Mouse (Mus musculus): ENCODE data around the gene Zxdc. TPM values are rescaled to one million over a fixed set of nuclear protein-coding genes. Genes with fewer than 3 reads are reported as not detected.
A peak's percentile ranks its signal among the peaks of the same experiment; 100 is the strongest.

The Zxdc gene
- total and polyA plus RNA-seq, 3 experiments = 8.6 to 10.7 TPM; not detected in 1

DNA sequence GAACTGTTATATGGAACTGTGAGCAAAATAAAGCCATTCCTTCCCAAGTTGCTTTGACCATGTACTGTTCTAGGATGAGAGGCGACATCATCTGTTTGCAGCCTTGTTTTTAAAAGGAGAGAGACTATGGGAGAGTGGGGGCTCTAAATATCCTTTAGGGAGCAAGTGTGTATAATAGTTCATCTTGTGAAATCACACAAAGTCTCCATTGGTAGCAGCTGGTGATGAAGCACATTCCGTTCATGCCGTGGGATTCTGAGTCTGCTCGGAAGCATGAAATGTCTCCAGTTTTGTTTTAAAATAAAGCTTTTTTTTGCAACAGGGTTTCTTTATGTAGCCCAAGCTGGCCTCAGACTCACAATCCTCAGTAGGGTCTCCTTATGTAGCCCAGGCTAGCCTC lies 56.7 kb downstream of the Zxdc start:
- no peak overlapping the region for H3K4me3 ChIP-seq (ENCODE audit: control insufficient read depth in 1 of 2, insufficient read depth in 1 of 2, low read depth in 2 of 2, low read length in 2 of 2)
- DNase-seq (ENCODE audit: low read depth, low spot score) = no peak
- 0 out of 4 replicates have a peak, but pooled peaks cover 0 to 2% of the 10 kb centered on the region in 2 experiments for H3K4me1 ChIP-seq (ENCODE audit: control insufficient read depth in 1 of 2, insufficient read depth in 2 of 2, low read length in 2 of 2)
- no peak overlapping the region for H3K9ac ChIP-seq (ENCODE audit: control insufficient read depth, low read depth, low read length, poor library complexity, severe bottlenecking)
- H3K9me3 ChIP-seq (replicated peaks; ENCODE audit: insufficient read depth, low read length) = no peaks in the 10 kb centered on the region
- no peaks in the 10 kb centered on the region for H3K36me3 ChIP-seq (ENCODE audit: control insufficient read depth in 1 of 2, insufficient read depth in 2 of 2, low read length in 2 of 2)
- TF ChIP-seq BHLHE40 (IDR thresholded peaks at IDR 0.05; ENCODE audit: borderline replicate concordance, low read depth, low read length) = no peak
- no peak for TF ChIP-seq CHD1 (IDR thresholded peaks at IDR 0.05; ENCODE audit: low read depth, low read length)
- no peak for TF ChIP-seq MXI1 (IDR thresholded peaks at IDR 0.05; ENCODE audit: low read depth, low read length)
- no peak for TF ChIP-seq ETS1 (IDR thresholded peaks at IDR 0.05; ENCODE audit: low read depth, low read length)
- no peak for TF ChIP-seq MAX (IDR thresholded peaks at IDR 0.05; ENCODE audit: low read length)
- TF ChIP-seq POLR2AphosphoS5 (IDR thresholded peaks at IDR 0.05; ENCODE audit: borderline replicate concordance, low read depth, low read length) = no peak
- no peak for TF ChIP-seq UBTF (IDR thresholded peaks at IDR 0.05; ENCODE audit: borderline replicate concordance, insufficient read depth, low read depth, low read length)
- no peak overlapping the region for H3K27ac ChIP-seq (ENCODE audit: control insufficient read depth, low read depth, low read length)
- H3K79me2 ChIP-seq (ENCODE audit: control insufficient read depth, insufficient read depth, low read length, poor library complexity) = no peaks in the 10 kb centered on the region
- no peaks in the 10 kb centered on the region for H3K27me3 ChIP-seq (ENCODE audit: control insufficient read depth in 1 of 2, insufficient read depth in 2 of 2, low read length in 2 of 2)

DNA sequence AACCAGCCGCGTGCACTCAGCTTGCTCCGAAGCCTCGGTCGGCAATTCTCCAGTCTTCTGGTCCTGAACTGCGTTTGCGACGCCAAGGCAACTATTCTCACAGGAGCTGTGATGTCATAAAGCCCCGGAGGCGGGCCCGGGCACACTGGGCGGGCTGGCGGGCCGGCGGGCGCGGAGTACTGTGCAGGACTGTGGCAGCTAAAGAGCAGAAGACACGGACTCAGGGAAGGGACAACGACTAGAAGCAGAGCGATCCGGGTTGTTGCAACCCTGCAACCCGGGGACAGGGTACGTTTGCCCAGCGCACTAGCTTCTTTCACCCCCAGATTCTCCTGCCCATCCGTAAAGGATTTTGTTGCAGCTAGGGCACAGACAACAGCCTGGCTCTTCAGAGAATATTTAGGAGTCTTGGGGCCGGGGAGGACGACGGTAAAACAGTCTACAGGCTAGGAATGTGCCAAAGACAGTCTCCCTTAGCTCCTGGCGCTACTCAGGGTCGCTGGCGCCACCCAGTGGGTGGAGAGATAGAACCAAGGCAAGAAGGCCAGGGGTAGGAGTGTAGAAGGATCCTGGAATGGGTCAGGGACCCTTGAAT lies 59.2 kb downstream of the Zxdc start, which contains the start of gene Cfap100:
Gene Cfap100, minus strand, starts transcription at position 418 of the 595 bp plus-strand sequence.
- H3K9ac ChIP-seq (ENCODE audit: control insufficient read depth, low read depth, low read length, poor library complexity, severe bottlenecking) = no peak within 1 kb of the TSS
- H3K79me2 ChIP-seq (ENCODE audit: control insufficient read depth, insufficient read depth, low read length, poor library complexity) = no peaks in the 10 kb centered on the region
- H3K4me3 ChIP-seq (ENCODE audit: control insufficient read depth in 1 of 2, insufficient read depth in 1 of 2, low read depth in 2 of 2, low read length in 2 of 2) = no peak within 1 kb of the TSS
- no peak within 1 kb of the TSS for H3K27ac ChIP-seq (ENCODE audit: control insufficient read depth, low read depth, low read length)
- TF ChIP-seq MXI1 (IDR thresholded peaks at IDR 0.05; ENCODE audit: low read depth, low read length) (no peak), POLR2A (IDR thresholded peaks at IDR 0.05; ENCODE audit: control insufficient read depth in 1 of 2, insufficient read depth in 1 of 2, low read depth in 1 of 2, low read length in 2 of 2, poor library complexity in 1 of 2) (no peak), RAD21 (IDR thresholded peaks at IDR 0.05; ENCODE audit: low read depth, low read length) (peak; percentile 29), SMC3 (IDR thresholded peaks at IDR 0.05; ENCODE audit: low read depth, low read length) (peak; percentile 45), MYC (IDR thresholded peaks at IDR 0.05; ENCODE audit: low read depth, low read length) (no peak), KAT2A (conservative IDR thresholded peaks at IDR 0.05; ENCODE audit: low read depth, low read length) (no peak), POLR2AphosphoS5 (IDR thresholded peaks at IDR 0.05; ENCODE audit: borderline replicate concordance, low read depth, low read length) (no peak), HCFC1 (IDR thresholded peaks at IDR 0.05; ENCODE audit: low read depth, low read length) (no peak), ELF1 (IDR thresholded peaks at IDR 0.05; ENCODE audit: low read depth, low read length) (no peak), JUND (IDR thresholded peaks at IDR 0.05; ENCODE audit: low read depth, low read length) (no peak), CTCF (IDR thresholded peaks at IDR 0.05 in 2 of 3, conservative IDR thresholded peaks at IDR 0.05 in 1 of 3; ENCODE audit: control insufficient read depth in 1 of 3, insufficient read depth in 1 of 3, low read depth in 2 of 3, low read length in 3 of 3, poor library complexity in 1 of 3, severe bottlenecking in 1 of 3) (peak in 2 of 3 experiments; percentile 41 to 60; a peak in 5 of 6 replicates), POLR2AphosphoS2 (IDR thresholded peaks at IDR 0.05; ENCODE audit: low read length) (no peak), E2F4 (IDR thresholded peaks at IDR 0.05; ENCODE audit: borderline replicate concordance, low read depth, low read length) (no peak), SIN3A (IDR thresholded peaks at IDR 0.05; ENCODE audit: low read length) (no peak), CHD1 (IDR thresholded peaks at IDR 0.05; ENCODE audit: low read depth, low read length) (no peak)
- H3K27me3 ChIP-seq (ENCODE audit: control insufficient read depth in 1 of 2, insufficient read depth in 2 of 2, low read length in 2 of 2) = no peaks in the 10 kb centered on the region
- no peak for DNase-seq (ENCODE audit: low read depth, low spot score)
- 0 out of 4 replicates have a peak, but pooled peaks cover 0 to 2% of the 10 kb centered on the region in 2 experiments for H3K4me1 ChIP-seq (ENCODE audit: control insufficient read depth in 1 of 2, insufficient read depth in 2 of 2, low read length in 2 of 2)
- no peaks in the 10 kb centered on the region for H3K9me3 ChIP-seq (replicated peaks; ENCODE audit: insufficient read depth, low read length)
- no peaks in the 10 kb centered on the region for H3K36me3 ChIP-seq (ENCODE audit: control insufficient read depth in 1 of 2, insufficient read depth in 2 of 2, low read length in 2 of 2)

Measured in MEL (cell line).